Mouse (Mus musculus) stomach, embryonic 15.5 days (tissue): ENCODE data around the gene Map7. TPM values are rescaled to one million over a fixed set of nuclear protein-coding genes. Genes with fewer than 3 reads are reported as not detected.

Experiments used
- ATAC-seq: fragments of 200-750 bp; cut with Nextera tagmentation; 2 replicates; pipeline ENCODE4 v1.8.0; 2017; ENCODE audit warnings: low read depth, moderate number of reproducible peaks, moderate TSS enrichment; ENCODE audit not compliant: insufficient read depth, low FRiP score
- H3K27ac ChIP-seq: fragments of 300-500 bp; sonication (generic); 2 replicates; pipeline ENCODE4 v1.5.1; 2015; ENCODE audit warnings: mild to moderate bottlenecking, inconsistent platforms
- H3K27me3 ChIP-seq: fragments of 300-500 bp; sonication (generic); replicated peaks from 2 replicates; pipeline ENCODE4 v1.6.1; 2015; ENCODE audit warnings: inconsistent platforms
- H3K36me3 ChIP-seq: fragments of 300-500 bp; sonication (generic); 2 replicates; pipeline ENCODE4 v1.6.1; 2015; ENCODE audit warnings: inconsistent platforms
- H3K4me1 ChIP-seq: fragments of 300-500 bp; sonication (generic); 2 replicates; pipeline ENCODE4 v1.6.1; 2015; ENCODE audit warnings: inconsistent platforms
- H3K4me2 ChIP-seq: fragments of 300-500 bp; sonication (generic); 2 replicates; pipeline ENCODE4 v1.6.1; 2015; ENCODE audit warnings: mild to moderate bottlenecking, inconsistent platforms
- H3K4me3 ChIP-seq: fragments of 300-500 bp; sonication (generic); replicated peaks from 2 replicates; pipeline ENCODE4 v1.5.1; 2015; ENCODE audit warnings: inconsistent platforms
- H3K9ac ChIP-seq: fragments of 300-500 bp; sonication (generic); 2 replicates; pipeline ENCODE4 v1.6.1; 2015; ENCODE audit warnings: inconsistent platforms
- H3K9me3 ChIP-seq: fragments of 300-500 bp; sonication (generic); 2 replicates; pipeline ENCODE4 v1.6.1; 2016; ENCODE audit warnings: inconsistent platforms
- WGBS: fragments of 180-500 bp; shearing (Covaris S2); methylation state at CpG from one replicate; pipeline ENCODE4 v1.1.7; 2015; 5-methylcytosine and 5-hydroxymethylcytosine counted together
- microRNA-seq: library from miRNA; unstranded; fragments of <30 nt; microRNA quantifications from one replicate; pipeline ENCODE4, GENCODE M21; 2016
- polyA plus RNA-seq: library from polyadenylated mRNA; unstranded; fragments of >200 nt; fragmentation: Nextera tagmentation; extraction: Ambion mirVana; gene quantifications from 2 replicates; pipeline ENCODE4 v1.2.1, GENCODE M21; 2015

Gene Map7
- polyA plus RNA-seq, 1 experiment from 2014 or later: 21.2 TPM

DNA sequence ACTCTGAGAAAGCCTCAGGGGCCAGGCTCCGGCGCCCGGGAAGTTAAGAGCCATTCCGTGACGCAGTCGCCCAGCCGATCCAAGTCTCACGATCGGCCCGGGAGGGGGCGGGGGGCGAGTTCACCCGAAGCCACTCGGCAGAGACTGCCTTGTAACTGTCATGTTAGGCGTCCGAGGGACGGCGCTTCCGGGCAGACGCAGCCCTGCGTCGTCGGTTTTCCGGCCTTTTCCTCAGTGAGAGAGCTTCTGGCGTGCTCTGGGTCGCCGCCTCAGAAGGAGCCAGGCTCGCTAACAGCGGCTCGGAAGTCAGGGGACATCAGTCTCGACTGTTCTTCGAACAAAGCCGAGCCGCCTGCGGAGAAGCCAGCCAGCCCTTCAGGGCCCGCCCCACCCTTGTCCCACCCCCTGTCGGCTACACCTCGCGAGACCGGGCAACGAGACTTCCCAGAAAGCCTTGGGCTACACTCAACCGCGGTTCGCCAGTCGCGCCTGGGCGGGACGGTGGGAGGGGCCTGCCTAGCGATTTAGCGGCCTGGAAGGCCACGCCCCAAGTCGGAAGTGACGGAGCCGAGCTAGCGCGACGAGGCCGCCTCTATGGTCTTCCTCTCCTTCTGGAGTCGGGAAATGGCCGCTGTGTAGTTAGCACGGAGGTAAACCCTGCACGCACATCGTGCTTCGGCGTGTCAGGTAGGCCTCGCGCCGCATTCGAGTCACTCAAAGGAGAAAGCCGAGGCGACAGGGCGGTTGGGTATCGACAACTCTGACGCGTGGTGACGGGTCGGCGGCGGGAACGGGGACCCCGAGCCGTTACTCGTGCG, 163.9 kb downstream of the Map7 start, which contains the start of gene Bclaf1:
Gene Bclaf1, plus strand, starts transcription at position 552 of the 818 bp plus-strand sequence.
- peak; percentile 99 for ATAC-seq
- Histone ChIP-seq H3K36me3 (no peaks in the 10 kb centered on the region), H3K4me1 (peaks cover 10% of the 10 kb centered on the region; the same call in 1 of the 2 replicates), H3K9me3 (no peaks in the 10 kb centered on the region), H3K27me3 (no peaks in the 10 kb centered on the region), H3K9ac (peak within 1 kb of the TSS; percentile 90), H3K4me3 (peak within 1 kb of the TSS; percentile 77), H3K4me2 (peak within 1 kb of the TSS; percentile 56), H3K27ac (peak within 1 kb of the TSS; percentile 100)
- WGBS: under 1% methylated on average over 84 of the region's 84 CpGs

DNA sequence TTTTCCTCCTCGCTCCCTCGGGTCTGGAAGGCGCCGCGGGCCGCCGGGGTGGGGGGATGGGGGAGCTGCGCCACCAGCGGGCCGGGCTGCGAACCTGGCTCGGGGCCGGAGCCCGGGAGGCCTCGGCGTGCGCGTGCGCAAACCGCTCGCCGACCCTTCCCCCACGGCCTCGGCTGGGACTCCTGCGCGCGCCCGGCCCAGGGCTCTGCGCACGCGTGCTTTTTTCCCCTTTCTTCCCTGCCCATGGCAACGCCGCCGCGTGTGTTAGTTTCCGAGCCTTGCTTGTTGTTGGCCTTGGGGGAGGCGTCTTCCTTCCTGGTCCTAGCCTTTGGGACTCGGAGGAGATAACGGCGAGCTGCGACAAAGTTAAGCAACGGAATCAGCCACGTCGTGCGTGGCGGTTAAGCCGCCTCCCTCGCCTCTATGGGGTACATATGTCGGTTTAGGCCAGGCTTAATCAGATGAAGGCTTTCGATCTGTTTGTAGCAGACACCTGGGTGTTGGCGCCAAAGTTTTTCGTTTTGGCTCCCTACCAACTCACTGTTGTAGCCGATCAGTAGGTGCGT, 164.5 kb downstream of the Map7 start:
- H3K4me1 ChIP-seq: peaks cover 10% of the 10 kb centered on the region; the same call in 1 of the 2 replicates

GRCm38 (mm10) chr10:20313447-20313846, 165.2 kb downstream of the Map7 start:
- H3K9ac ChIP-seq: no peak overlapping the region; the same call in 1 of the 2 replicates
- WGBS: 40% methylated on average over 13 of the region's 13 CpGs
- peak overlapping the region; percentile 56 for H3K4me2 ChIP-seq
- 0 out of 2 replicates have a peak, but pooled peaks cover 2% of the 10 kb centered on the region for H3K36me3 ChIP-seq
- H3K27ac ChIP-seq: no peak overlapping the region
- H3K9me3 ChIP-seq: no peaks in the 10 kb centered on the region
- peaks cover 10% of the 10 kb centered on the region; the same call in 1 of the 2 replicates for H3K4me1 ChIP-seq
- ATAC-seq: no peak
- peak overlapping the region; percentile 77 for H3K4me3 ChIP-seq
- H3K27me3 ChIP-seq: no peaks in the 10 kb centered on the region

More for the DNA sequence above, 164.5 kb downstream of the Map7 start:
- H3K27ac ChIP-seq: peak overlapping the region; percentile 100
- no peaks in the 10 kb centered on the region for H3K36me3 ChIP-seq
- peak overlapping the region; percentile 56 for H3K4me2 ChIP-seq
- no peaks in the 10 kb centered on the region for H3K9me3 ChIP-seq
- peak overlapping the region; percentile 77 for H3K4me3 ChIP-seq
- H3K27me3 ChIP-seq: no peaks in the 10 kb centered on the region
- ATAC-seq: peak; percentile 70
- H3K9ac ChIP-seq: peak overlapping the region; percentile 90
- WGBS: under 1% methylated on average over 46 of the region's 54 CpGs

DNA sequence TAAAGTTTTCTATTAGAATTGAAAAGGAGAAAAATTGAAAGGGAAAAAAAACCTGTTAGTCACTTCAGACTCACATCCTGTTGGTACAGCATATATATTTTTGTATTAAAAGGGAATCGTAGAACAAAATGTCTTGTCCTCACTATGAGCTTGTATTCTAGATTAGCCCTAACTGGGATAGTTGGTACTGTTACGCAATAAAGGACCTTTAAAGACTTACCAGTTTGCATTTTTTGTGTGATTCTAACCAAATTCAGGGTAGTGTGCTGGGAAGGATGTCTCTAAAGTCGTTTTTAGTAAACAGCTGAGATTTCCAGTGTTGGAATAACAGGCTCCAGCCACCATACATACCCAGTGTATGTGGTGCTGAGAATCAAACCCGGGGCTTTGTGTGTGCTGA, 165.7 kb downstream of the Map7 start:
- Histone ChIP-seq H3K27me3 (no peaks in the 10 kb centered on the region), H3K9ac (no peak overlapping the region), H3K4me2 (peak overlapping the region; percentile 56), H3K4me3 (no peak overlapping the region; the same call in 1 of the 2 replicates), H3K4me1 (peaks cover 10% of the 10 kb centered on the region; the same call in 1 of the 2 replicates), H3K27ac (no peak overlapping the region), H3K36me3 (0 out of 2 replicates have a peak, but pooled peaks cover 3% of the 10 kb centered on the region), H3K9me3 (no peaks in the 10 kb centered on the region)
- no peak for ATAC-seq
- 79% methylated on average over 4 of the region's 4 CpGs for WGBS

- Histone ChIP-seq H3K4me3 (no peak overlapping the region), H3K4me1 (peaks cover 10% of the 10 kb centered on the region; the same call in 1 of the 2 replicates), H3K9me3 (no peaks in the 10 kb centered on the region), H3K9ac (no peak overlapping the region), H3K27me3 (no peaks in the 10 kb centered on the region), H3K4me2 (no peak overlapping the region), H3K27ac (no peak overlapping the region), H3K36me3 (0 out of 2 replicates have a peak, but pooled peaks cover 3% of the 10 kb centered on the region)
- no peak for ATAC-seq
- 45% methylated on average over 2 of the region's 2 CpGs for WGBS
Measured at GRCm38 (mm10) chr10:20314797-20315196, 166.5 kb downstream of the Map7 start.

GRCm38 (mm10) chr10:20317466-20317865, 169.2 kb downstream of the Map7 start:
- Histone ChIP-seq H3K36me3 (0 out of 2 replicates have a peak, but pooled peaks cover 5% of the 10 kb centered on the region), H3K9ac (no peak overlapping the region), H3K27ac (no peak overlapping the region), H3K4me2 (no peak overlapping the region), H3K9me3 (no peaks in the 10 kb centered on the region), H3K4me1 (peaks cover 3% of the 10 kb centered on the region; the same call in 1 of the 2 replicates), H3K4me3 (no peak overlapping the region), H3K27me3 (no peaks in the 10 kb centered on the region)
- WGBS: 84% methylated on average over 5 of the region's 5 CpGs
- ATAC-seq: no peak

DNA sequence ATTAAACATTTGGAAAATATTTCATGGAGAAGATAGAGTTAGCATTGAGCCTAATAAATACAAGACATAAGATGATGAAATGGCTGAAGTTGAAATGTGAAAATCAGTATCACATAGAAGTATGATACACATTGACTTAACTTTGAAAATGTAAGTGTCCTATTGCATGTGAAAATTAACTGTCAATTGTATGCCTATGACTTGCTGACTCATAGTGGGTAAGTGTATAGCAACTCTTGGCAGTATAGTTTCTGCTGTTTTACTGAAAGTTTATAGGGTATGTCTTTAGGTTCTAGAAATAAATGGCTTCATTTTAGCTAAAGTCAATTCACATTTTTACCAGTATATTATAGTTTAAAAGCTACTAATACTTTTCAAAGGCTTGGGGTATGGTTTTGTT, 178.0 kb downstream of the Map7 start:
- Histone ChIP-seq H3K27ac (no peak overlapping the region), H3K36me3 (peaks cover 27% of the 10 kb centered on the region), H3K9ac (no peak overlapping the region), H3K4me3 (no peak overlapping the region), H3K27me3 (no peaks in the 10 kb centered on the region), H3K4me2 (no peak overlapping the region), H3K9me3 (no peaks in the 10 kb centered on the region), H3K4me1 (no peaks in the 10 kb centered on the region)
- ATAC-seq: no peak

Small RNAs within 50 kb of the gene (microRNA-seq; reads per million reads assigned to microRNA genes)
- not detected for gene Mir6413

Other genes with a start within 250 kb of the Map7 start
- gene Pex7, start 240.8 kb upstream of the Map7 start, polyA plus RNA-seq: 40.7 and 45.4 TPM in 2 replicates
- 3.0 and 3.3 TPM in 2 replicates for gene Map3k5, start 214.0 kb upstream of the Map7 start, polyA plus RNA-seq
- gene Bclaf1, start 164.0 kb downstream of the Map7 start, polyA plus RNA-seq: 112 and 113 TPM in 2 replicates
- 1.5 and 1.6 TPM in 2 replicates for gene Mtfr2, start 199.3 kb downstream of the Map7 start, polyA plus RNA-seq